Mouse (Mus musculus) testis, adult 2 months (tissue): ENCODE measurements around the gene Vti1a.

Experiments used
- CTCF ChIP-seq: fragments of 200-500 bp; IDR thresholded peaks from 2 replicates; pipeline ENCODE4 v1.5.1; 2012; ENCODE audit warnings: low read depth, mild to moderate bottlenecking, inconsistent platforms, low read length, moderate library complexity; ENCODE audit not compliant: control insufficient read depth, insufficient read depth, insufficient replicate concordance
- POLR2A ChIP-seq: fragments of 200-500 bp; IDR thresholded peaks from 2 replicates; pipeline ENCODE4 v1.6.1; 2012; ENCODE audit warnings: low read depth, mild to moderate bottlenecking, inconsistent platforms, low read length, moderate library complexity; ENCODE audit not compliant: control insufficient read depth

DNA sequence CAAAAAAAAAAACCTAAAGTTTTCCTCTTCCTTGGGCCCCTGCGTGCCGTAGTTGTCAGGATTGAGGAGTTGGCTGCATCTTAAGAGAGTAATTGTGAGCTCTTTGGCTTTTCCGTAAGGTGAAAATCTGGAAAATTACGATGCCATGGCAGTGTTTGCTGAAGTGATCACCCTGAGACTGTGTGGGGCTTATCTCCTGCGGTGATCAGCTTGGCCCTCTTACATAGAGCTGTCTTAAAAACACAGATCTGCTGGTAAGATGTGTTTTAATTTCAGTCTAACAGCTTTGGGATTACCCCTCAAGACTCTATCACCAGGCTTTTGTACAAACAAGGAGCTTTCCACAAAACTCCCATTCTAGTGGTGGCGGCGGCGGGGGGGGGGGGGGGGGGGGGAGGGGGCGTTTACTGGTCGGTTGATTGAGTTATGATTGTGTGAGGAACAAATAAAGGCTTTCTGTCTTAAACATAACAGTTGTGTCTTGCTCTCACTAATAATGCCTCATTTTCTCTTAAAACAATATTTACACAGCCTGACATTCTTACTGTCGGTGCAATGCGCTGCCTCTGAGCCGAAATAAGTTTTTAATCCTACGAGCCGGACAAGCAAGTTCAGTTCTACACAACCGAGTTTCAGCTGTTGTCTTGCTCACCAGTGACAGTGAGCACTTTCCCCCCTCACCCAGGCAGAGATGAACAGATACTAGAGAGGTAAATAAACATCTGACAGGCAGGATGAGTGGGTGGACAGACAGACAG lies 267.0 kb downstream of the Vti1a start:
- TF ChIP-seq POLR2A: no peak
- no peak for TF ChIP-seq CTCF
